Mouse (Mus musculus): ENCODE data around the gene Bmi1. TPM values are rescaled to one million over a fixed set of nuclear protein-coding genes. Genes with fewer than 3 reads are reported as not detected.
A peak's percentile ranks its signal among the peaks of the same experiment; 100 is the strongest.

Bmi1 gene
- polyA plus RNA-seq, 1 experiment from 2014 or later: 15.8 TPM

DNA sequence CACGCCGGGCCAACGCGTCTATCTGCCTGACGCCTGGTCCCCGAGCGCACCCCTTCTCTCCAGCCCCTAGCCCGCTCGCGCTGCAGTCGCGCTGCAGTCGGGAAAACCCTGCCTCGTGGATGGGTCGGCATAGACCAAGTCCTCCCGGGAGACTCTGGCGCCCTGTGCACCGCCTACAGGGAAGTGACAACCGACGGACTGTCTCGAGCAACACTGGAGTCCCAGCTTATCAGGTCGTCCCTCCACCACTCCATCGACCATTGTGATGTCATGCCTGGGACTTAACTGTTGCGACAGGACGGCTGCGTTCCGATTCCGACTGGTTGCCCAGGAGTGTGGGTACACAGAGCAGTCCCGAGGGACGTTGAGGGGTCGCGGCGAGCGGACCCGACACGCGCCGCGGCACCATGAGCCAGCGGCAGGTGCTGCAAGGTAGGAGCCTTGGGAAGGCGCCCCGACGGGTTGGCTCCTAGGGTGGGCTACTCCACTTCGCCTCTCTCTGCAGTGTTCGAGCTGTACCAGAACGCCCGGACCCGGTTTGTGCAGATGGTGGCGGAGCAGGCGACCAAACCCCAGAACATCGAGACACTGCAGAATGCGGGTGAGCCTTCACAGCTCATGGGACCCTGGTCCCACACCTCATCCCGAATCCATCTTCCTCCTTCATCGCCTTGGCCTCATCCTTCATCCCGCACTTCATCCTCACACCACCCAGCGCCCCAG, 22.0 kb downstream of the Bmi1 start:
- peak overlapping the region; percentile 57 for H3K4me2 ChIP-seq (ENCODE audit: low read depth, low read length)
- H3K36me3 ChIP-seq (ENCODE audit: control insufficient read depth, insufficient read depth): no peaks in the 10 kb centered on the region
- no peak overlapping the region for H3K9ac ChIP-seq (ENCODE audit: low read length)
- H3K9me3 ChIP-seq (replicated peaks; ENCODE audit: control insufficient read depth, low read length): no peaks in the 10 kb centered on the region
- WGBS: 2% methylated on average over 56 of the region's 56 CpGs
- H3K4me1 ChIP-seq (ENCODE audit: control insufficient read depth, insufficient read depth, low read length): peaks cover 11% of the 10 kb centered on the region
- H3K4me3 ChIP-seq (ENCODE audit: low read length): peak overlapping the region; percentile 29
- H3K27ac ChIP-seq (ENCODE audit: low read length): no peak overlapping the region
- H3K27me3 ChIP-seq (ENCODE audit: control insufficient read depth, insufficient read depth, low read length): peaks cover 49% of the 10 kb centered on the region
- ATAC-seq (replicated peaks; ENCODE audit: extremely low read depth, insufficient read depth, low FRiP score): no peak

DNA sequence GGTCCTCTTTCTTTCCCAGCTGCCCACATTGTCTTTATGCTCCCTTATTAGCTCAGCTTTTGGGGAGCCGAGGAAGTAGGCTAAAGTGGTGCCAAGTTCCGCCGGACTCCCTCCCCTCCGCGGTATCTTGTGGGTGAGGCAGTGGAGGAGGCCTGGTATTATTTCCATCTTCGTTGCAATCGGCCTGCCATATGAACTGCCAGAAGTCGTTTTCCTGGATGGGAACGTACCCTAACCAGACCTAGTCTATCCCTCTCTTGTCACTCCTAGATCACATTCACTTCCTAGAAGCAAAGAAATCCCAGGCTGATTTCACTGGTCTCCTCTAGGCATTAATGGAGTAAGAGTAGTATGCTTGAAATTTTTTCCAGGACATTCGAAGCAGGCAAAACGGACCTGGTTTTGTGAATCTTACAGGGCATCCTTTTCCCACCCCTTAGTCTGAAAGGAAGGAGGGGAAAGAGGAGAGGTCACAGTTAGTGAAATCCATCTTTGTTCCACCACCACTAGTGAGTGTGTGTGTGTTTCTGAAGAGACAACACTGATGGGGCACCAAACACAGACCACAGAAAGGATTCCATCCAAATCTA, 22.7 kb downstream of the Bmi1 start:
- Histone ChIP-seq H3K4me2 (ENCODE audit: low read depth, low read length) (no peak overlapping the region), H3K36me3 (ENCODE audit: control insufficient read depth, insufficient read depth) (no peaks in the 10 kb centered on the region), H3K9ac (ENCODE audit: low read length) (no peak overlapping the region), H3K9me3 (replicated peaks; ENCODE audit: control insufficient read depth, low read length) (no peaks in the 10 kb centered on the region), H3K4me1 (ENCODE audit: control insufficient read depth, insufficient read depth, low read length) (peaks cover 11% of the 10 kb centered on the region), H3K27ac (ENCODE audit: low read length) (no peak overlapping the region), H3K27me3 (ENCODE audit: control insufficient read depth, insufficient read depth, low read length) (peaks cover 52% of the 10 kb centered on the region), H3K4me3 (ENCODE audit: low read length) (peak overlapping the region; percentile 29)
- no peak for ATAC-seq (replicated peaks; ENCODE audit: extremely low read depth, insufficient read depth, low FRiP score)
- WGBS: 2% methylated on average over 11 of the region's 11 CpGs

DNA sequence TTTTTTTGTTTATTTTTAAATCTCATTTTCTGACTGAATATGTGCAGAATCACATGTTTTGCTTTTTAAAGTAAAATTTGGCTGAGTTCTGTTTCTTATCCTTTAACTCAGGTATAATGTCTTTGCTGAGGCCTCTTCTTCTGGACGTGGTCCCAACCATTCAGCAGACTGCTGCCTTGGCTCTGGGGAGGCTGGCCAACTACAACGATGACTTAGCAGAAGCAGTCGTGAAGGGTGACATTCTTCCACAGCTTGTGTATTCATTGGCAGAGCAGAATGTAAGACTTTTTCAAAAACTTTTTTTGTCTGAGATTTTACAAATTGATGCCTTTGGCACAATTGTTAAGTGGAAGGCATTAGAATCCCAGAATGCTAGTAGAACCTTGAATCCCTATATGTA, 33.5 kb downstream of the Bmi1 start:
- Histone ChIP-seq H3K36me3 (ENCODE audit: control insufficient read depth, insufficient read depth) (no peaks in the 10 kb centered on the region), H3K9ac (ENCODE audit: low read length) (no peak overlapping the region), H3K9me3 (replicated peaks; ENCODE audit: control insufficient read depth, low read length) (peaks cover 2% of the 10 kb centered on the region; the same call in 1 of the 2 replicates), H3K4me3 (ENCODE audit: low read length) (no peak overlapping the region), H3K4me1 (ENCODE audit: control insufficient read depth, insufficient read depth, low read length) (no peaks in the 10 kb centered on the region), H3K27me3 (ENCODE audit: control insufficient read depth, insufficient read depth, low read length) (no peaks in the 10 kb centered on the region), H3K27ac (ENCODE audit: low read length) (no peak overlapping the region), H3K4me2 (ENCODE audit: low read depth, low read length) (no peak overlapping the region)
- no peak for ATAC-seq (replicated peaks; ENCODE audit: extremely low read depth, insufficient read depth, low FRiP score)
- WGBS: 60% methylated on average over 3 of the region's 3 CpGs

DNA sequence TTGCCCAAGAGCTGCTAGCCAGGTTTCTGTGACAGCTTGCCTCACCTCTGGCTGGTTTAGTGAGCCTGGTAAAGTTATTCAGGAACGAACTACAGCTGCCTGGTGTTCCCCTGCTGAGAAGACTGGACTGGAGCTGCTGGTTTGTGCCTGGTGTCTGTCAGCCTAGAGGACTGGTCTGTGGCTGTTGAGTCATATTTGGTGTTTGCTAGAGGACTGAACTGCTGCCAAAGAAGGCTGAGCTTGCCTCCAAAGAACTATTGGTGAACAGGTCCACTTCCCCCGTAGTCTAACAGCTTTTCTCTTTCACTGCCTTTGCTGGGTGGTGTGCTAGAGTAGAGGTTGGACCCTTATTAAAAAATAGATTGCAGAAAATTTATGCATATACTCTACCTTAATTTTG, 36.3 kb downstream of the Bmi1 start:
- no peak overlapping the region for H3K4me2 ChIP-seq (ENCODE audit: low read depth, low read length)
- H3K4me3 ChIP-seq (ENCODE audit: low read length): no peak overlapping the region
- no peak for ATAC-seq (replicated peaks; ENCODE audit: extremely low read depth, insufficient read depth, low FRiP score)
- WGBS: 61% methylated on average over 2 of the region's 2 CpGs
- H3K9me3 ChIP-seq (replicated peaks; ENCODE audit: control insufficient read depth, low read length): peaks cover 2% of the 10 kb centered on the region; the same call in 1 of the 2 replicates
- H3K27me3 ChIP-seq (ENCODE audit: control insufficient read depth, insufficient read depth, low read length): no peaks in the 10 kb centered on the region
- H3K9ac ChIP-seq (ENCODE audit: low read length): no peak overlapping the region
- no peaks in the 10 kb centered on the region for H3K4me1 ChIP-seq (ENCODE audit: control insufficient read depth, insufficient read depth, low read length)
- H3K27ac ChIP-seq (ENCODE audit: low read length): no peak overlapping the region
- H3K36me3 ChIP-seq (ENCODE audit: control insufficient read depth, insufficient read depth): no peaks in the 10 kb centered on the region

DNA sequence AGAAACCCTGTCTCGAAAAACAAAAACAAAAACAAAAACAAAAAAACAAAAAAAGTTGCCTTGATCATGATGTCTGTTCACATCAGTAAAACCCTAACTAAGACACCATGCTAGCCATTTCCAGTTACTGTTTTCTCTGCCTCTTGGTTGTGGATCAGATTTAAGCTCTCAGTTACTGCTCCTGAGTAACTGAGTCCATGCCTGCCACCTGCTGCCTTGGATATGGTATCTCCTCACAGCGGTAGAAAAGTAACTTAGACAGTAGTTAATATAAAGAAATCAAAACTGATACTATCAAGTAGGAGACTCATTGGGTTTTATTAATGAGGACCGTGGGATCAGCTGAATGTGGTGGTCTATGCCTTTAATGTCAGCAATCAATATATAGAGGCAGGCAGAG, 37.5 kb downstream of the Bmi1 start:
- H3K9me3 ChIP-seq (replicated peaks; ENCODE audit: control insufficient read depth, low read length): peaks cover 2% of the 10 kb centered on the region; the same call in 1 of the 2 replicates
- H3K4me2 ChIP-seq (ENCODE audit: low read depth, low read length): no peak overlapping the region
- no peaks in the 10 kb centered on the region for H3K4me1 ChIP-seq (ENCODE audit: control insufficient read depth, insufficient read depth, low read length)
- no peak overlapping the region for H3K9ac ChIP-seq (ENCODE audit: low read length)
- WGBS: 64% methylated on average over 3 of the region's 3 CpGs
- ATAC-seq (replicated peaks; ENCODE audit: extremely low read depth, insufficient read depth, low FRiP score): no peak
- no peaks in the 10 kb centered on the region for H3K36me3 ChIP-seq (ENCODE audit: control insufficient read depth, insufficient read depth)
- H3K4me3 ChIP-seq (ENCODE audit: low read length): no peak overlapping the region
- H3K27me3 ChIP-seq (ENCODE audit: control insufficient read depth, insufficient read depth, low read length): no peaks in the 10 kb centered on the region
- no peak overlapping the region for H3K27ac ChIP-seq (ENCODE audit: low read length)

DNA sequence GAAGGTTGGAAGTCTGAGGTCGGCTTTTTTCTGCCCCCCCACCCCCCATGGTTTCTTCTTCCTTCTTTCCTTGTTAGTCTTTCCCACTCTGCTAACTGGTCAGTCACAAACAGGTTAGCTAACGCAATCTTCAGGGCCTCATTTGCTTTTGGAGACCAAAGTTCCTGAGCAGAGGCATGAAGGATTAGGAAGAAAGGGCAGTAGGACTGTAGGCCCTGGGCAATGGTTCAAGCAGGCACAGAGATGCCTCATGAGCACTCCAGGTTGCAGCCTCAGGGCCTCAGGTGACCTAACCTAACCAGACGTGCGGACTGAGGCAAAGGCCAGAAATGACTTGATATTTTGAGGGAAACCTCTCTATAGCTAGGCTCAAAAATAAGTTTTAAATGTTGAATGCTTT, 41.7 kb downstream of the Bmi1 start:
- Histone ChIP-seq H3K27ac (ENCODE audit: low read length) (no peak overlapping the region), H3K9ac (ENCODE audit: low read length) (no peak overlapping the region), H3K36me3 (ENCODE audit: control insufficient read depth, insufficient read depth) (no peaks in the 10 kb centered on the region), H3K9me3 (replicated peaks; ENCODE audit: control insufficient read depth, low read length) (no peaks in the 10 kb centered on the region), H3K4me3 (ENCODE audit: low read length) (no peak overlapping the region), H3K27me3 (ENCODE audit: control insufficient read depth, insufficient read depth, low read length) (no peaks in the 10 kb centered on the region), H3K4me1 (ENCODE audit: control insufficient read depth, insufficient read depth, low read length) (no peaks in the 10 kb centered on the region), H3K4me2 (ENCODE audit: low read depth, low read length) (no peak overlapping the region)
- WGBS: 83% methylated on average over 4 of the region's 4 CpGs
- no peak for ATAC-seq (replicated peaks; ENCODE audit: extremely low read depth, insufficient read depth, low FRiP score)

DNA sequence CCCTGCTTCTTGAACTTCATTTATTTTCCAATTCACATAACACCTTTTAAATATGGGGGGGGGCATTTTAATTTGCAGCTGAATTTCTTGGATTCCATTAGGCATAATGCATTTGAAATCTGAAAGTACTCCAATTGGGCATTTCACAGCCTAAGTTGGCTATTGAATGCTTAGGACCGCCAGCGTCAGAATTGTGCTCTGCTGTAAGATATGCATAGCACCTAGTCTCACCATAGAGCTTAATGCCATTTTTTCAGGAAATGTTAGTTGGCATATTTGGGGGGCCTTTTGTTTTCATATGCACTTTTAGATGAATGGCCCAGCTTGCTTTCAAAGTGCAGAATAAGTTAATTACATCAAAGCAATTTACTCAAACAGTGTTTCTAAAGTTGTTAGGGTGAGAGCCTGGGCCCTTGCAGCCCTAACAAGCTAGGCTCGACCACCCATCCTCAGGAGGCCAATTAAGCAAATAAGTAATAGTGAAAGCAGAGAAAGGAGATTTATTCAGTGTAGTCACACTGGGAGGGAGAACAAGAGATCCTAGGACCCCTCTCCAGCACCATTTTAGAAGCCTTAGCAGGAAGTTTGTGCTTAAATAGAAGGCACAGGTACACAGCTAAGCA, 45.5 kb downstream of the Bmi1 start:
- H3K27ac ChIP-seq (ENCODE audit: low read length): no peak overlapping the region

DNA sequence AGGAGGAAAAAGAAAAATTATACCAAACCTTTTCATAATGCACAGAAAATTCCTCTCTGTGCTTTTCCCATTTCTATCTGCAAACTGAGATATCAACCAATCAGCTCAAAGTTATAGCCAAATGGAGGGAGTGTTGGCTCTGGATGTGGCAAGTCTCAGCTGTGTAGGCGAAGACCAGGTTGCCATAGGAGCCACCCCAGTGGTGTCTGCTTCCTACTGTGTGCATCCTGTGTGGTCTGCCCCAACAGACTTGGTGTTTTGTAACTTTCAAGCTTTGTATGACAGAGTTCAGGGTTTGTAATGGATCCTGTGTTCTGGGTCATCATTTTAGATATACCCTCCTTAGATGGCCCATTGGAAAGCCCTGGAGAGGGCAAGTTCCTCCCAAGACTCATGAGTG, 47.6 kb downstream of the Bmi1 start:
- Histone ChIP-seq H3K4me2 (ENCODE audit: low read depth, low read length) (no peak overlapping the region), H3K4me3 (ENCODE audit: low read length) (no peak overlapping the region), H3K27me3 (ENCODE audit: control insufficient read depth, insufficient read depth, low read length) (no peaks in the 10 kb centered on the region), H3K9ac (ENCODE audit: low read length) (no peak overlapping the region), H3K9me3 (replicated peaks; ENCODE audit: control insufficient read depth, low read length) (no peaks in the 10 kb centered on the region), H3K4me1 (ENCODE audit: control insufficient read depth, insufficient read depth, low read length) (no peaks in the 10 kb centered on the region), H3K27ac (ENCODE audit: low read length) (no peak overlapping the region), H3K36me3 (ENCODE audit: control insufficient read depth, insufficient read depth) (no peaks in the 10 kb centered on the region)
- 79% methylated on average over 1 of the region's 1 CpGs for WGBS
- ATAC-seq (replicated peaks; ENCODE audit: extremely low read depth, insufficient read depth, low FRiP score): no peak

More for the DNA sequence above, 45.5 kb downstream of the Bmi1 start:
- 66% methylated on average over 3 of the region's 3 CpGs for WGBS
- no peak for ATAC-seq (replicated peaks; ENCODE audit: extremely low read depth, insufficient read depth, low FRiP score)
- no peak overlapping the region for H3K4me3 ChIP-seq (ENCODE audit: low read length)
- H3K27me3 ChIP-seq (ENCODE audit: control insufficient read depth, insufficient read depth, low read length): no peaks in the 10 kb centered on the region
- H3K4me1 ChIP-seq (ENCODE audit: control insufficient read depth, insufficient read depth, low read length): no peaks in the 10 kb centered on the region
- H3K9ac ChIP-seq (ENCODE audit: low read length): no peak overlapping the region
- H3K36me3 ChIP-seq (ENCODE audit: control insufficient read depth, insufficient read depth): no peaks in the 10 kb centered on the region
- no peak overlapping the region for H3K4me2 ChIP-seq (ENCODE audit: low read depth, low read length)
- no peaks in the 10 kb centered on the region for H3K9me3 ChIP-seq (replicated peaks; ENCODE audit: control insufficient read depth, low read length)

DNA sequence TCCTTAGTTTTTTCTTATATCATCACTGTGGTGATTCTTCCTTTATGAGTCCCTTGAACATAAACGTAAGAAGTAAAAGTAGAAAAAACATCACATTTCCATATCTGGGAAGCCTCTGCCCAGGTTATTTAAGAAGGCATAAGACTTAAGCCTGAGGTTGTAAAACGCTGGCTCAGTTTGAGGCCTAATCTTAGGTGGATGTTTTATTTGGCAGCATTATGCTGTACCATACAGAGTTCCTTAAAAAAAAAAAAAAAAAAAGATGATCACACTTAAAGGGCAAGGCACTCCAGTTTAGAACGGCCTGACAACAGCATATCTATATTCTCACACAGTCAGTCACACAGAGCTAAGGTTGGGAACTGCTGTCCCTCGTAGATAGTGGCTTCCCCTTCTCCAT, 49.1 kb downstream of the Bmi1 start:
- Histone ChIP-seq H3K9ac (ENCODE audit: low read length) (no peak overlapping the region), H3K27ac (ENCODE audit: low read length) (no peak overlapping the region), H3K4me3 (ENCODE audit: low read length) (no peak overlapping the region), H3K4me2 (ENCODE audit: low read depth, low read length) (no peak overlapping the region), H3K4me1 (ENCODE audit: control insufficient read depth, insufficient read depth, low read length) (no peaks in the 10 kb centered on the region), H3K9me3 (replicated peaks; ENCODE audit: control insufficient read depth, low read length) (no peaks in the 10 kb centered on the region), H3K36me3 (ENCODE audit: control insufficient read depth, insufficient read depth) (no peaks in the 10 kb centered on the region), H3K27me3 (ENCODE audit: control insufficient read depth, insufficient read depth, low read length) (no peaks in the 10 kb centered on the region)
- no peak for ATAC-seq (replicated peaks; ENCODE audit: extremely low read depth, insufficient read depth, low FRiP score)
- WGBS: 50% methylated on average over 4 of the region's 4 CpGs
